Mouse (Mus musculus) gastrocnemius, postnatal 4 days (tissue): Measurements from ENCODE around the gene Lrrn3. TPM values are rescaled to one million over a fixed set of nuclear protein-coding genes. Genes with fewer than 3 reads are reported as not detected.

Experiments used
- DNase-seq, 2 experiments: peaks; one replicate each; pipeline ENCODE4 v3.0.0; 2021 to 2022; ENCODE audit warnings: low spot score in 2 of 2, mixed read lengths in 2 of 2
- total RNA-seq, 2 experiments: library from RNA; stranded (reverse); gene quantifications; 2 replicates each; pipeline ENCODE4 v1.2.3; 2021

Gene Lrrn3
- total RNA-seq, 2 experiments from 2014 or later: 1.4 to 1.9 TPM

DNA sequence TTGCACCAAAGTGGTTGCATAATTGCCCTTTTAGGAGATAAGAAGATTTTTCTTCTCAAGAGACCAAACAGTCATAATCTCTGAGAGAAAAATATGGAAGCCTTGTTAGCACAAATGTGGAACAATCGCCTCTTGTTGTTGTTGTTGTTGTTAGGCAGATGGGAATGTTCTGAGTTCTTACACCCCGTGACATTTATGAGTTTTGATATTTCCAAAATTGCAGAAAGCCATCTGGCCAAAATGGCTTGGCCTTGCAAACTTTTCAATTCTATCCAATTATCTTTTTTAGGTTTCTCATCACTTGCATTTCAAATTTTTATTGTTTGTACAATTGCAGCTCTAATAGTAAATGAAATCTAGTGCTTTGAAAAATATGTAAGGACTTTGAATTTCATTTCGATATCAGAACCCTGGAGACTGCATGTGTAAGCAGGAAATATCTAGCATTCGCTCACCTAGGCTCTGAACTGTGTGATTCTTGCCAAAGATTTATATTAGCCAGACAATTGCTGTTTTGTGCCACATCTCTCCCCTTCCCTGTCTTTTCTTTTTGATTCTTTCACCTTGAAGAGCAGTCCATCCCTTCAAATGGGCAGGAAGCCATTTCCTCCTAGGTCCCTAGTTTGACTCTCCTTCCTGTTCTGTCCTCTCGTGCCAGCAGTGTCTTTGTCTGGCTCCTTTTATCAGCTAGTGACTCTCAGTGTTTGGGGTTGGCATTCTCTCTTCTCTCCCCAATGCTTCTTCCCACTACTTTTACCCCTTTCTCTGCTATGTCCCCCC, 49.8 kb downstream of the Lrrn3 start:
- no peak for DNase-seq

DNA sequence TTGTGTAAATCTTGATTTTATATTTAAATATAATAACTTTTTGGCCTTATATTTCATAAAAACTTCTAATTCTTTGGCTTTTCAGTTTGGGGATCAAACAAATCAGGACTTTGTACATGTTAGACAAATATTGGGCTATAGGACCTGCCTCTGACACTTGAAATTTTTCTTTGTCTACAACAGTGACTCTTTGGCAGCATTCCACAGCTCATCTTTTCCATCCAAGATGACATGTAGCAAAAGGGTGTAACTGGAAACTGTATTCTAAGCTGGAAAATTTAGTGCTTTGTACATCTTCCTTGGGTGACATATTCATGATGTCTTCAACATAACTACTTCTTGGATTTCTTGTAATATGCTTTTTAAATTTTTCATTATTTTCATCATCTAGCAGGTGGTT, 57.4 kb downstream of the Lrrn3 start:
- DNase-seq: no peak

DNA sequence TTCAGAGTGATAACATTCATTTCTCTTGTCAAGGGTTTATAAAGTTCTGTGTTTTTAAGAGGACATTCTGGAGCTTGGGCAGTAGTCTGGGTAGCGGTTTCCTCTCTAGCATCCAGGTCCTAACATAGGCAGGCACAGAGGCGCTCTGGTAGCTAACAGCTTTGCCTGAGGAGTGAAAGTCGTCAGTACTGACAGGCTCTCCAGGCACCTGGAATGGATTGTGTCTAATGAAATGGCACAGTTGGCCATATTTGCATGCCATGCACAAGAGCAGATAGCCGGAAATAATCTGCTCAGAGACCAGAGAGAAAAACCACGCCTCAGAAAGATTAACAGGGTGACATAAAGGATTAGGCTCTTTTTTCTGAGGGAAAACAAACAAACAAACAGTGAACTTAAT, 58.8 kb downstream of the Lrrn3 start:
- DNase-seq: no peak

DNA sequence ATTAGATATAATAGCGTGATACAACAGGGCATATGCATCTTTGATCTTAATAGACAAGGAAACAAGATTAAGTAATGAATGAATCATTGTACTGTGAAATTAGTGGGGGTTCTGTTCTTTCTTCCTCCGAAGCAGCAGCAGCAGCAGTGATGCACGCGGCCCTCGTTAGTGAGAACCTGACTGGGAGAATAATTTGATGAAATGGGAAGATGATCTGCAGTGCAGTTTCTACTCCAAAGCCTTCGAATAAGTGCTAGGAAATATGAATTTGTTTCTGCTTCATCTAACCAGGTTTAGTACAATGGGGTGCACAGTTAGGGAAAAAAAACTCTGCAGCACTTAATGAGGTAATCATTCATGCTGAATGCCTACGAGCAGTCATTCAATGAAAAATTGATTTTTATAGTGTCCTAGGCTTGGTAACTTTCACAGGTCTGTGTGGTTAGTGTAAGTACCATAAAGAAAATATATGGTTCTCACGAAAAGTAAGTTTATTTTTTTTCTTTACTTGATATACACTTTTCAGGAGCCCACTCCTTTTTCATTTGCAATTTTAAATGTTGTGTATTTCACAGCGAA, 61.0 kb downstream of the Lrrn3 start:
- DNase-seq: no peak

DNA sequence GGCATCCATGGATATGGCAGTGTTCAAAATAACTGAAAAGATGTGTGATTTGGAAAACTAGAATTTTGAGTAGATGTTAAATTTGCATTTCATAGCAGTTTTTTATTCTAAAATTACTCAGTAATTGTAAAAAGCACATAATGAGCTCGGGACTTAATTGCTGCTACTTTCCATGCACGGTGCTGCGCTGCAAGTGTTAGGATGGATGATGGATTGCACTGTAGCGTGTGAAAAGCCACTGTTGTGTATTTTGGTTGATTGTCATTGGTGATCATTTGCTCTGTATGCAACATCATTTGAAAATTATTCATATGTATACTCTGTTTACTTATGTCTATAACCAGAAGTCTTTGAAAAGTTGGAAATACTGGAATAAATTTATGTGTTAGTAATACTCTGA, 68.3 kb downstream of the Lrrn3 start:
- DNase-seq: no peak

DNA sequence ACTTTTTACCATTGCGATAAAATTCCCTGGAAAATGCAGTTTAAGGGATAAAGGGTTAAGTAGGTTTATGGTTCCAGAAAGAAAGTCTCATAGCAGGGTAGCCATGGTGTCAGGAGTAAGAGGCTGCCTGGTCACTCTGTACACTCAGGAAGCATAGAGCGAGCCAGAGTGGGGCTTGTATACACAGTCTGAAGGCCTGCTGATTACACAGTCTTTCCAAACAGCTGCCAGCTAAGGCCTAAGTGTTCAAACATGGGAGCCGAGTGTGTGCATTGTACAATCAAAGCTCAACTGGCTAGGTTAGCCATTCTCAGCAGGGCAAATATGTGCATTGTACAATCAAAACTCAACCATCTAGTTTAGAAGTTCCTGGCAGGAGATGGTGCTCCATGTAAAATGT, 69.1 kb downstream of the Lrrn3 start:
- no peak for DNase-seq

DNA sequence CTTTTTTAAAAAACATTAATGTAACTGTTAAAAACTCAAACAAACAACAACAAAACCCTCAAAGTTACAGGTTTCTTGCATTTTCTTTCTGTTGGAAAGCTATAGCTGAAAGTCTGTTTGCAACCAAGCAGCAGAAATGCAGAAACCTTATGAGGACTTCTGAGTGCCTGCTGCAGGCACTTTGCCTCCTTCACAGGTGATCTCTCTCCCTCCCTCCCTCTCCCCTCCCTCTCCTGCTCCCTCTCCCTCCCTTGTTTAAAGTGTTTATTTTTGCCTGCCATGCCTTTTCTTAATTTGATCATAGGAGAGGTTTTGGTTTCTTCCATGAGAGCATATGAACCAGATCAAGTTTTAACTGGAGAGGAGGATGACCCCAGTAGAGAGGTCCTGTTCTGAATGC, 69.6 kb downstream of the Lrrn3 start:
- DNase-seq: no peak

DNA sequence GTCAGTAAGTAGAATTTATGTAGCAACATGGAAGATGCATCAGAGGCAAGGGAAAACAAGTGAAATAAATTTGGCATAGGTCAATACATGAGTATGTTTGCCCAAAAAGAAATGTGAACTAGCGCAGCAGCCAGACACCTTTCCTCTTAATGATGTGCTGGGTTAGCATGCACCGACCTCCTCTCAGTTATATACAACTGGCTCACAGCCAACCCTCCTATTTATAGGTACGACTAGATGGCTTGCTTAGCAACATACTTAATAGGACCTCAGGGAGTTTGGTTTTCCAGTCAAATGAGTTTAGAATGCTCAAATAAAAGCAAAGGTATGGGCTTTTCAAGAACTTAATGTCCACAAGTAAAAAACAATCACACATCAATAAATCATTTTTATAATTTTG, 76.8 kb downstream of the Lrrn3 start:
- DNase-seq: no peak

DNA sequence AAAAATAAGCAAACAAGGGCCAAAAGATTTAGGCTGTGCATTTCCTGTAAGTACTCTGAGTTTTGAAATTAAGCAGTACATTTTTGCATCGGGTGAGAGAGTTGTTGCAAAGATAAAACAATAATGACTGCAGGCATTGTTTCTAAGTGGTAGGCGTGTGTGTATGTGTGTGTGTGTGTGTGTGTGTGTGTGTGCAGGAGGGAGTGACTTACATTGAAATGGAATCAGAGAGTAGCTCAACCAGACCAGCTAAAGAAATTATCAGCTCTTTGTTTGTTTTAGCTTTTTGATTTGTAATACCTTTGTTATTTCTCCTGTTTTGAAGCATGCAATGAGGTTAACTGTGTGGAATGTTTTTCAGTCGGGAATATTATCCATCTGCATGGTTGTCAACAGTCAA, 84.3 kb downstream of the Lrrn3 start:
- DNase-seq: no peak
